Mouse (Mus musculus): ENCODE measurements around the gene Zfp953. TPM values are rescaled to one million over a fixed set of nuclear protein-coding genes. Genes with fewer than 3 reads are reported as not detected.
"Not testable (repeated sequence)": the region's sequence is repeated elsewhere in the genome, so short reads cannot be mapped to it uniquely, and the experiment has no call there.

The Zfp953 gene
- 0.65 and 0.82 TPM in 2 replicates for polyA plus RNA-seq (2014; fragmentation: Nextera tagmentation; extraction: Ambion mirVana)

DNA sequence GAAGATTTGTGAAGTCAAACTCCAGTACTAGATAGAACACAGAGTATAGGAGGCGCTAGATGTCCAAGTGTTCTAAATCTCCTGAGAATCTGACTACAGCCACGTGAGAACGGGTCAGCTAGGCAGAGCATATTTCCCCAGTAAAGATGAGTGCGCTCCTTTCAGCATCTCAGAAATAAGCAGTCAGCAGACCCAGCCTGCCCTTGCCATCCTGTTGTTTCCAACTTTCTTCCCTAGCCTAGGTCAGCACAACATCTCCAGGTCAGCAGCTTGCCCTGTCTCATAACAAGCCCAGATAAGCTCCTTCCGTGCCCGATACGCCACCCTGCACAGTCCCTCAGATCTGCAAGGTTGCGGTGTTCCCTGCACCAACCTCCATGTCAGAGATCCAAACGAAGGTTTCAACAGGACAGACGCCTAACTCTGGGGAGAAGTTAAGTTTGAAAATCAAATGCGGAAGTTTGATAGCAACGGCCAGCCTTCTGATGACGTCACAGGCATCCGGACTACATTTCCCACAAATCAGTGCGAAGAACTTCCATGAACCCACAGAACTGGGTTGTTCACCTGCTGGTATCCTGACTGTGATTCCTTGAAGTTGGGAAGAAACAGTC is at the start of gene Zfp953, which contains the start of gene Gm28044:
Gene Zfp953 (minus strand): TSS at position 475 of the 614 bp plus-strand sequence.
Gene Gm28044 (minus strand): TSS at position 406 of the 614 bp plus-strand sequence.
- WGBS, result under 1% methylated on average over 15 of the region's 15 CpGs
- peak; percentile 96 for DNase-seq
- Histone ChIP-seq H3K36me3 (ENCODE audit: control insufficient read depth, insufficient read depth, low read length) (no peaks in the 10 kb centered on the region), H3K9ac (replicated peaks; ENCODE audit: low read length) (peak within 1 kb of the TSS; percentile 57), H3K27me3 (ENCODE audit: control insufficient read depth, insufficient read depth, low read length) (no peaks in the 10 kb centered on the region), H3K4me2 (ENCODE audit: low read length) (peak within 1 kb of the TSS; percentile 74), H3K9me3 (ENCODE audit: control insufficient read depth, low read length) (no peaks in the 10 kb centered on the region), H3K27ac (replicated peaks; ENCODE audit: low read depth, low read length) (no peak within 1 kb of the TSS), H3K4me1 (ENCODE audit: control insufficient read depth, insufficient read depth, low read length) (no peaks in the 10 kb centered on the region), H3K4me3 (replicated peaks; ENCODE audit: low read depth, low read length) (peak within 1 kb of the TSS; percentile 66)
- ATAC-seq (ENCODE audit: low FRiP score, low TSS enrichment), result peak; percentile 94

DNA sequence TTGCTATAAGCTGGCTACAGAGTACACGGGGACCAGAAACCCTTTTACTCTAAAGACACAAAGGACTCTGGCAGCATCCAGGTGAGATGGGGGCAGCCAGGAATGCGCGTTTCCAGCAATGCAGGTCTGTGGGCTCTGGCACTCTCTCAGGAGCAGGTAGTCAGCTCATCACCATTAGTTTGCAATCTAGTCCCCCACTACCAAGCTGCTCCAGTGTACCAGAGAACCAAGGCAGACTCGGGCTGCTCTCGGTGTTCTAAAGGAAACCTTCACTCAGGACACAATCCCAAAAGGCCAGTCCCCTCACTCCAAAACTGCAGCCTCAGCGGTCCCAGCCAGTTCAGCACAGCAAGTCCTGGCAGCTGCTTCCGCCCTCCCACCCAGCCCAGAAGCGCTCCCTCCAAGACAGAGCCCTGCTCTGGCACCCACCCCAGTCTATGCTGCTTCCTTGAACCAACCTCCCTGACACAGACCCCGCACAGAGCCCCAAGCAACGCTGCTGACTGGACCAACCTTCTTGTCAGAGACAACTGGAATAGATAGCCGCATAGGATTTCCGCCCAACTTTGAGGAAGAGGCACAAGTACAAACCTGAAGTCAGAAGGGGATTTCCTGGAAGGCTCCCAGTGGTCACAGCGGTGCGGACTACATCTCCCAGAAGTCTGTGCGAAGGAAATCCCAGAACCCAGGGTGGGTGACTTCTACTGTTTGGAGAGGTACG is 38.9 kb upstream of the Zfp953 start, which contains the start of gene Zfp429:
Gene Zfp429 (minus strand): TSS at position 637 of the 721 bp plus-strand sequence.
- not testable (repeated sequence) for H3K9me3 ChIP-seq (ENCODE audit: control insufficient read depth, low read length); H3K27me3 ChIP-seq (ENCODE audit: control insufficient read depth, insufficient read depth, low read length); H3K36me3 ChIP-seq (ENCODE audit: control insufficient read depth, insufficient read depth, low read length); H3K4me1 ChIP-seq (ENCODE audit: control insufficient read depth, insufficient read depth, low read length); H3K27ac ChIP-seq (replicated peaks; ENCODE audit: low read depth, low read length)
- ATAC-seq (ENCODE audit: low FRiP score, low TSS enrichment) (peak; percentile 92), DNase-seq (peak; percentile 83)
- Histone ChIP-seq H3K9ac (replicated peaks; ENCODE audit: low read length) (peak within 1 kb of the TSS; percentile 29; the same call in 1 of the 2 replicates), H3K4me2 (ENCODE audit: low read length) (peak within 1 kb of the TSS; percentile 53), H3K4me3 (replicated peaks; ENCODE audit: low read depth, low read length) (peak within 1 kb of the TSS; percentile 47)
- 6% methylated on average over 14 of the region's 16 CpGs for WGBS

GRCm38 (mm10) chr13:67376255-67376654 is 15.8 kb upstream of the Zfp953 start:
- not testable (repeated sequence) for DNase-seq; H3K4me3 ChIP-seq (replicated peaks; ENCODE audit: low read depth, low read length); H3K9me3 ChIP-seq (ENCODE audit: control insufficient read depth, low read length); H3K27me3 ChIP-seq (ENCODE audit: control insufficient read depth, insufficient read depth, low read length); H3K27ac ChIP-seq (replicated peaks; ENCODE audit: low read depth, low read length); H3K9ac ChIP-seq (replicated peaks; ENCODE audit: low read length); H3K36me3 ChIP-seq (ENCODE audit: control insufficient read depth, insufficient read depth, low read length); H3K4me2 ChIP-seq (ENCODE audit: low read length); H3K4me1 ChIP-seq (ENCODE audit: control insufficient read depth, insufficient read depth, low read length); ATAC-seq (ENCODE audit: low FRiP score, low TSS enrichment)
- WGBS, result 73% methylated on average over 3 of the region's 3 CpGs

- Histone ChIP-seq H3K4me3 (replicated peaks; ENCODE audit: low read depth, low read length) (peak within 1 kb of the TSS; percentile 32), H3K4me2 (ENCODE audit: low read length) (peak within 1 kb of the TSS; percentile 54)
- H3K27ac ChIP-seq (replicated peaks; ENCODE audit: low read depth, low read length); H3K9me3 ChIP-seq (ENCODE audit: control insufficient read depth, low read length); H3K27me3 ChIP-seq (ENCODE audit: control insufficient read depth, insufficient read depth, low read length); H3K4me1 ChIP-seq (ENCODE audit: control insufficient read depth, insufficient read depth, low read length); H3K36me3 ChIP-seq (ENCODE audit: control insufficient read depth, insufficient read depth, low read length); H3K9ac ChIP-seq (replicated peaks; ENCODE audit: low read length): not testable (repeated sequence)
- 25% methylated on average over 14 of the region's 15 CpGs for WGBS
- DNase-seq (peak; percentile 72), ATAC-seq (ENCODE audit: low FRiP score, low TSS enrichment) (peak; percentile 70)
Measured at GRCm38 (mm10) chr13:67375050-67375911, 14.9 kb upstream of the Zfp953 start, which contains the start of the genes Gm28041 and Zfp456. Gene Gm28041, minus strand, starts transcription at chr13:67375733. Gene Zfp456, minus strand, starts transcription at chr13:67375810.

DNA sequence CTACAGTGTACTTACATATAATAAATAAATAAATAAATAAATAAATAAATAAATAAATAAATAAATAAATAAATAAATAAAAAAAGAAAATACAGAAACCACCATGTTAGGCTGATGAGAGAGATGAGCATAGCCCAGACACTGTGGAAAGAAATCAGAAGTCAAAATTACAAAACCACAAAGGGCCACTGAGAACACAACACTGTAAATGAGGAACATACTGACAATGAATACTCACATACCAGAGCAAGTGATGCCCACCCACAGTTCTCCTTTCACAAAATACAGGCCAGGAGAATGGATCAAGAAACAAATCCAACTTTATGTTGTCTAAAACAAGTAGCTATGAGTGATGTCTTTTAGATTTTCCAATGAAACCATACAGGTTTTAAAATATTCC is 8.6 kb downstream of the Zfp953 start:
- H3K9ac ChIP-seq (replicated peaks; ENCODE audit: low read length), result no peak overlapping the region
- no peak overlapping the region for H3K4me3 ChIP-seq (replicated peaks; ENCODE audit: low read depth, low read length)
- H3K36me3 ChIP-seq (ENCODE audit: control insufficient read depth, insufficient read depth, low read length), result no peaks in the 10 kb centered on the region
- no peaks in the 10 kb centered on the region for H3K4me1 ChIP-seq (ENCODE audit: control insufficient read depth, insufficient read depth, low read length)
- ATAC-seq (ENCODE audit: low FRiP score, low TSS enrichment), result no peak
- no peak overlapping the region for H3K4me2 ChIP-seq (ENCODE audit: low read length)
- H3K27ac ChIP-seq (replicated peaks; ENCODE audit: low read depth, low read length), result no peak overlapping the region
- no peaks in the 10 kb centered on the region for H3K9me3 ChIP-seq (ENCODE audit: control insufficient read depth, low read length)
- no peaks in the 10 kb centered on the region for H3K27me3 ChIP-seq (ENCODE audit: control insufficient read depth, insufficient read depth, low read length)
- no peak for DNase-seq

- H3K9me3 ChIP-seq (ENCODE audit: control insufficient read depth, low read length), result no peaks in the 10 kb centered on the region
- ATAC-seq (ENCODE audit: low FRiP score, low TSS enrichment) (no peak), DNase-seq (no peak)
- H3K27me3 ChIP-seq (ENCODE audit: control insufficient read depth, insufficient read depth, low read length), result no peaks in the 10 kb centered on the region
- H3K4me3 ChIP-seq (replicated peaks; ENCODE audit: low read depth, low read length), result no peak overlapping the region
- H3K4me2 ChIP-seq (ENCODE audit: low read length), result no peak overlapping the region
- WGBS, result 86% methylated on average over 2 of the region's 2 CpGs
- H3K27ac ChIP-seq (replicated peaks; ENCODE audit: low read depth, low read length), result no peak overlapping the region
- no peaks in the 10 kb centered on the region for H3K4me1 ChIP-seq (ENCODE audit: control insufficient read depth, insufficient read depth, low read length)
- no peaks in the 10 kb centered on the region for H3K36me3 ChIP-seq (ENCODE audit: control insufficient read depth, insufficient read depth, low read length)
- no peak overlapping the region for H3K9ac ChIP-seq (replicated peaks; ENCODE audit: low read length)
Measured at GRCm38 (mm10) chr13:67343422-67343821, 17.0 kb downstream of the Zfp953 start.

- H3K4me3 ChIP-seq (replicated peaks; ENCODE audit: low read depth, low read length), result peak overlapping the region; percentile 52
- ATAC-seq (ENCODE audit: low FRiP score, low TSS enrichment) (0 out of 2 replicates have a peak, but pooled peaks have one; percentile 28), DNase-seq (no peak)
- H3K4me2 ChIP-seq (ENCODE audit: low read length), result peak overlapping the region; percentile 70
- H3K36me3 ChIP-seq (ENCODE audit: control insufficient read depth, insufficient read depth, low read length), result no peaks in the 10 kb centered on the region
- no peaks in the 10 kb centered on the region; the same call in 1 of the 2 replicates for H3K9me3 ChIP-seq (ENCODE audit: control insufficient read depth, low read length)
- no peaks in the 10 kb centered on the region for H3K27me3 ChIP-seq (ENCODE audit: control insufficient read depth, insufficient read depth, low read length)
- no peak overlapping the region for H3K27ac ChIP-seq (replicated peaks; ENCODE audit: low read depth, low read length)
- H3K4me1 ChIP-seq (ENCODE audit: control insufficient read depth, insufficient read depth, low read length), result no peaks in the 10 kb centered on the region; the same call in 1 of the 2 replicates
- 66% methylated on average over 1 of the region's 1 CpGs for WGBS
- H3K9ac ChIP-seq (replicated peaks; ENCODE audit: low read length), result no peak overlapping the region; the same call in 1 of the 2 replicates
Measured at GRCm38 (mm10) chr13:67332877-67333276, 27.5 kb downstream of the Zfp953 start.

- WGBS, result 17% methylated on average over 17 of the region's 17 CpGs
- peak within 1 kb of the TSS; percentile 70 for H3K4me2 ChIP-seq (ENCODE audit: low read length)
- H3K9ac ChIP-seq (replicated peaks; ENCODE audit: low read length), result peak within 1 kb of the TSS; percentile 54
- peak within 1 kb of the TSS; percentile 52 for H3K4me3 ChIP-seq (replicated peaks; ENCODE audit: low read depth, low read length)
- H3K4me1 ChIP-seq (ENCODE audit: control insufficient read depth, insufficient read depth, low read length), result no peaks in the 10 kb centered on the region; the same call in 1 of the 2 replicates
- ATAC-seq (ENCODE audit: low FRiP score, low TSS enrichment) (peak; percentile 90), DNase-seq (peak; percentile 89)
- no peak within 1 kb of the TSS for H3K27ac ChIP-seq (replicated peaks; ENCODE audit: low read depth, low read length)
- no peaks in the 10 kb centered on the region for H3K27me3 ChIP-seq (ENCODE audit: control insufficient read depth, insufficient read depth, low read length)
- no peaks in the 10 kb centered on the region for H3K36me3 ChIP-seq (ENCODE audit: control insufficient read depth, insufficient read depth, low read length)
- no peaks in the 10 kb centered on the region; the same call in 1 of the 2 replicates for H3K9me3 ChIP-seq (ENCODE audit: control insufficient read depth, low read length)
Measured at GRCm38 (mm10) chr13:67332019-67332724, 28.2 kb downstream of the Zfp953 start, which contains the start of gene Zfp595. Gene Zfp595, minus strand, starts transcription at chr13:67332570.
